Mouse (Mus musculus): ENCODE results near the gene Padi4. TPM values are rescaled to one million over a fixed set of nuclear protein-coding genes. Genes with fewer than 3 reads are reported as not detected.

Padi4 gene
- polyA plus RNA-seq, 1 experiment from 2014 or later, result 2.4 TPM

DNA sequence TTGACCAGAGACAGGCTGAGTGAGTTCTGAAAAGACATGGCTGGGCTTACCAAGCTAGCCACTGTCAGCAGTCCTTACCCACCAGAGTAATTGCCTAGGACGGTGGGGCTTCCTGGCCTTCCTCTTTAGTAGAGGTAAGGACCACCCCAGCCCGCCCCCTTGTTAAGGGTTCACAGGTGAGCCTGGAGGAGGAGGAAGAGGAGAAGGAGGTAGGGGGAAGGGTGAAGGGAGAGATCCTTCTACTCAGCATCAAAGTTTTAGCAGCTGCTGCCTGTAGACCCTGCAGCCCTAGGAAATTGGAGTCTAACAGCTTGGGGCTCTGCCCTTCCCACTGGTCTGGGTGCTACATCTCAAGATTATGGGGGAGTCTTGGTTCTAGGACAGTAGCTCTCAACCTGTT, 31.5 kb downstream of the Padi4 start, which contains the start of gene Padi6:
Gene Padi6, minus strand, starts transcription at position 101 of the 400 bp plus-strand sequence.
- WGBS (ENCODE audit: insufficient replicate concordance), result 78% methylated on average over 2 of the region's 2 CpGs
- no peak within 1 kb of the TSS for H3K27ac ChIP-seq (ENCODE audit: low read depth, low read length)

DNA sequence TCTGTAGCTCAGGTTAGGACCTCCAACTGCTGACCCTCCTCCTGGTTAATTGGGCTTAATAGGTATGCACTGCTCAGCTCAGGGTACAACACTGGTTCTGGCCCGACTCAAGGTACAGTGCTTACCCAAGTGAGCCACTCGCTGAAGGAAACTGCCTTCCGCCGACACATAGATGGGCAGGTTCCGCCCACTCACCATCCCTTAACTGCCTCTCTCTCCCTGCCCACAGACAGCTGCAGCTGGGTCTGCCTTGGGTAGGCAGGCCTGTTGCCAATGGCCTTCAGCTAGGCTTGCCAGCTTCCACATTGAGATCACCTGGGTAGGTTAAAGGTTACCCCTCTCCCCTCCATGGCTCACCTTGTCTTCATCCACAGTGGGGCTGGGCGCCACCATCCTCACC, 32.6 kb downstream of the Padi4 start:
- Histone ChIP-seq H3K9ac (ENCODE audit: low read depth, low read length) (no peak overlapping the region), H3K9me3 (replicated peaks; ENCODE audit: control insufficient read depth, low read length) (no peaks in the 10 kb centered on the region), H3K4me1 (ENCODE audit: control insufficient read depth, insufficient read depth, low read length) (peaks cover 5% of the 10 kb centered on the region; the same call in 1 of the 2 replicates), H3K4me2 (no peak overlapping the region), H3K36me3 (ENCODE audit: control insufficient read depth, insufficient read depth, low read length) (no peaks in the 10 kb centered on the region), H3K27ac (ENCODE audit: low read depth, low read length) (no peak overlapping the region), H3K4me3 (ENCODE audit: low read depth, low read length) (no peak overlapping the region), H3K27me3 (ENCODE audit: control insufficient read depth, insufficient read depth, low read length) (0 out of 2 replicates have a peak, but pooled peaks cover 3% of the 10 kb centered on the region)
- WGBS (ENCODE audit: insufficient replicate concordance), result 83% methylated on average over 6 of the region's 6 CpGs
- ATAC-seq (replicated peaks; ENCODE audit: insufficient number of reproducible peaks, low FRiP score, low TSS enrichment), result no peak

More for the DNA sequence above, 31.5 kb downstream of the Padi4 start, which contains the start of gene Padi6:
- Histone ChIP-seq H3K36me3 (ENCODE audit: control insufficient read depth, insufficient read depth, low read length) (no peaks in the 10 kb centered on the region), H3K27me3 (ENCODE audit: control insufficient read depth, insufficient read depth, low read length) (0 out of 2 replicates have a peak, but pooled peaks cover 3% of the 10 kb centered on the region), H3K4me2 (no peak within 1 kb of the TSS), H3K9me3 (replicated peaks; ENCODE audit: control insufficient read depth, low read length) (no peaks in the 10 kb centered on the region), H3K4me1 (ENCODE audit: control insufficient read depth, insufficient read depth, low read length) (peaks cover 9% of the 10 kb centered on the region), H3K9ac (ENCODE audit: low read depth, low read length) (no peak within 1 kb of the TSS), H3K4me3 (ENCODE audit: low read depth, low read length) (no peak within 1 kb of the TSS)
- ATAC-seq (replicated peaks; ENCODE audit: insufficient number of reproducible peaks, low FRiP score, low TSS enrichment), result no peak

DNA sequence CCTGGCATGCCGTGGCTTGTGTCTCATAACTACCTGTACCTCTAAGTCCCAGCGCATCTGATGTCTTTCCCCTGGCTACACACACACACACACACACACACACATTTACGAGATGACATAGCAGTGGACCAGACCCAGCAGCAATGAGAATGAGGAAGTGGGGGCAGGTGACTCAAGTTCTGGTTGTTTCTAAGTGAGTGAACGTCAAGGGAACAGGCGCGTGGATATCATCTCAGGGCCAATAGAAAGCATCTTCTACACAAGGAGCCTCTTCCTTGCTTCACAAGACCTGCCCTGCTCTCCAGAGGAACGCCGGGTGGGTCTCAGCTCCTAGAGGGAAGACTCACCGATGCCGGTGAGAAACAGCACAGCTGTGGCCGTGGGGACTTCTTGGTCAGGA, 33.4 kb downstream of the Padi4 start:
- Histone ChIP-seq H3K36me3 (ENCODE audit: control insufficient read depth, insufficient read depth, low read length) (no peaks in the 10 kb centered on the region), H3K9ac (ENCODE audit: low read depth, low read length) (no peak overlapping the region), H3K9me3 (replicated peaks; ENCODE audit: control insufficient read depth, low read length) (no peaks in the 10 kb centered on the region), H3K27ac (ENCODE audit: low read depth, low read length) (no peak overlapping the region), H3K4me3 (ENCODE audit: low read depth, low read length) (no peak overlapping the region), H3K27me3 (ENCODE audit: control insufficient read depth, insufficient read depth, low read length) (0 out of 2 replicates have a peak, but pooled peaks cover 3% of the 10 kb centered on the region), H3K4me2 (no peak overlapping the region), H3K4me1 (ENCODE audit: control insufficient read depth, insufficient read depth, low read length) (peaks cover 5% of the 10 kb centered on the region; the same call in 1 of the 2 replicates)
- WGBS (ENCODE audit: insufficient replicate concordance), result 80% methylated on average over 11 of the region's 11 CpGs
- no peak for ATAC-seq (replicated peaks; ENCODE audit: insufficient number of reproducible peaks, low FRiP score, low TSS enrichment)

DNA sequence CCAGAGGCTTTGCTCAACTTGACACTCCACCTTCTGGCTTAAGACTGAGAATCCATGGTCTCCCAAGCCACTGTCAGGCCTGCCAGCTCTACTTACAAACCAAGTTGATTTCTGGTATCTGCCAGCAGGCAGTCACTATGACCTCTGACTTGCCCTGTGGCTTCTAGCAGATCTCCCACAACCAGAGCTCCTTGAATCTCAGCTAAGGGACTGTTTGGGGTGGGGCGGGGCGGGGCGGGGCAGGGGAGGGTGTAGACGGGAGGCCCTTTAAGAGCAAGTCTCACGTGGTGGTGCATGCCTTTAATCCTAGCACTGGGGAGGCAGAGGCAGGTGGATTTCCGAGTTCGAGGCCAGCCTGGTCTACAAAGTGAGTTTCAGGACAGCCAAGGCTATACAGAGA, 41.2 kb downstream of the Padi4 start:
- Histone ChIP-seq H3K36me3 (ENCODE audit: control insufficient read depth, insufficient read depth, low read length) (no peaks in the 10 kb centered on the region), H3K4me1 (ENCODE audit: control insufficient read depth, insufficient read depth, low read length) (peaks cover 3% of the 10 kb centered on the region; the same call in 1 of the 2 replicates), H3K4me2 (no peak overlapping the region), H3K4me3 (ENCODE audit: low read depth, low read length) (no peak overlapping the region), H3K9me3 (replicated peaks; ENCODE audit: control insufficient read depth, low read length) (no peaks in the 10 kb centered on the region), H3K27me3 (ENCODE audit: control insufficient read depth, insufficient read depth, low read length) (no peaks in the 10 kb centered on the region), H3K9ac (ENCODE audit: low read depth, low read length) (no peak overlapping the region), H3K27ac (ENCODE audit: low read depth, low read length) (no peak overlapping the region)
- WGBS (ENCODE audit: insufficient replicate concordance), result 63% methylated on average over 7 of the region's 7 CpGs
- ATAC-seq (replicated peaks; ENCODE audit: insufficient number of reproducible peaks, low FRiP score, low TSS enrichment), result no peak

DNA sequence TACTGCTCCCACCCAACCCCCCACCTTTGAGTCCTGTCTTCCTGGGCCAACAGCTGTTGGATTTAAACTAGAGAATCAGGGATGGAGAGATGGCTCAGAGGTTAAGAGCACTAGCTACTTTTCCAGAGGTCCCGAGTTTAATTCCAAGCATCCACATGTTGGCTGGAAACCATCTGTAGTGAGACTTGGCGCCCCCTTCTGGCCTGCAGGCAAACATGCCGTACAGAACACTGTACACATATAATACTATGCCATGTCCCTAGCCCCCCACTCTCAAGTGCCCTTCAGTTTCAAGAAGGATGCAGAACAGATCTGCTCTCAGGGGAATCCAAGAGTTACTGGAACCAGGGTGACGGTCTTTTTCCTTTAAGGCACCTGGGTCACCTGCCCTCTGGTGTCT, 42.4 kb downstream of the Padi4 start:
- no peaks in the 10 kb centered on the region for H3K36me3 ChIP-seq (ENCODE audit: control insufficient read depth, insufficient read depth, low read length)
- H3K27ac ChIP-seq (ENCODE audit: low read depth, low read length), result no peak overlapping the region
- peaks cover 3% of the 10 kb centered on the region; the same call in 1 of the 2 replicates for H3K4me1 ChIP-seq (ENCODE audit: control insufficient read depth, insufficient read depth, low read length)
- no peak overlapping the region for H3K4me2 ChIP-seq
- no peak overlapping the region for H3K9ac ChIP-seq (ENCODE audit: low read depth, low read length)
- no peak for ATAC-seq (replicated peaks; ENCODE audit: insufficient number of reproducible peaks, low FRiP score, low TSS enrichment)
- 79% methylated on average over 4 of the region's 4 CpGs for WGBS (ENCODE audit: insufficient replicate concordance)
- no peaks in the 10 kb centered on the region for H3K27me3 ChIP-seq (ENCODE audit: control insufficient read depth, insufficient read depth, low read length)
- H3K9me3 ChIP-seq (replicated peaks; ENCODE audit: control insufficient read depth, low read length), result no peaks in the 10 kb centered on the region
- no peak overlapping the region for H3K4me3 ChIP-seq (ENCODE audit: low read depth, low read length)

DNA sequence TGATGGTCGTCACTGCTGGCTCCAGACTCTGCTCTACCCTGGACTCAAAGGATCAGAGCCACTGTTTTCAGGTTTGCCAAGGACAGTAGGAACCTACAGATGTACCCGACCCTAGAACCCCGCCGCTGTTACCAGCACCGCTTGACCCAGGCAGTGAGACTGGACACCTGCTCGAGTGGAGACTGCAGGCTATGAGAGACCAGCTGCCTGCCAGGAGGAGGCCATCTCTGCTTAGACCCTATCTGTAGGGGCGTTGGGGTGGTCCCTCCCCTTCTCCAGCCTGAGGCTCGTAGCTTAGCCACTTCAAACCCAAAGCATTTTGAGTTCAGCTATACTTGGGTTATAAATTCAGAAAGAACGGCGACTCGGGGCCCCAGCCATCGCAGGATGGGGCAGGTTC, 47.1 kb downstream of the Padi4 start:
- Histone ChIP-seq H3K27me3 (ENCODE audit: control insufficient read depth, insufficient read depth, low read length) (no peaks in the 10 kb centered on the region), H3K36me3 (ENCODE audit: control insufficient read depth, insufficient read depth, low read length) (0 out of 2 replicates have a peak, but pooled peaks cover 3% of the 10 kb centered on the region), H3K27ac (ENCODE audit: low read depth, low read length) (no peak overlapping the region), H3K9ac (ENCODE audit: low read depth, low read length) (no peak overlapping the region), H3K4me3 (ENCODE audit: low read depth, low read length) (no peak overlapping the region), H3K9me3 (replicated peaks; ENCODE audit: control insufficient read depth, low read length) (no peaks in the 10 kb centered on the region), H3K4me2 (no peak overlapping the region), H3K4me1 (ENCODE audit: control insufficient read depth, insufficient read depth, low read length) (0 out of 2 replicates have a peak, but pooled peaks cover 4% of the 10 kb centered on the region)
- WGBS (ENCODE audit: insufficient replicate concordance), result 77% methylated on average over 12 of the region's 12 CpGs
- ATAC-seq (replicated peaks; ENCODE audit: insufficient number of reproducible peaks, low FRiP score, low TSS enrichment), result no peak

DNA sequence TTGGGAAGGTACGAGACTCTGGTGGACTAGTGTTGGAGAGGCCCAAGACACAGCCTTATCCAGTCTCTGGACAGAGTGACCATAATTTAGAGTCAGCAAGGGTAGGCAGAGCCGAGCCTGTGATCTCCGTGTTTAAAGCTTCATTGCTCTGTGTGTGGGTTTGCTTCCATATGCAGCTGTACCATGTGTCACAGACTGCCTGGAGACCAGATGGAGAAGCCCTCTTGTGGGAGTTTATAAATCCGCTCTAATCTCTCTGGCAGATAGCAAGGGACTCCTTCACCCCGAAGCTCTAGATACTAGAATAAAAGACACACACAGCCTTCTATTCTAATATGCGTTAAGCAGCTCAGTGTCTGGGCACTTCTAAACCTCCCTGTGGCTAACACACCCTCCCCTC, 49.3 kb downstream of the Padi4 start:
- Histone ChIP-seq H3K4me2 (no peak overlapping the region), H3K36me3 (ENCODE audit: control insufficient read depth, insufficient read depth, low read length) (peaks cover 17% of the 10 kb centered on the region), H3K4me1 (ENCODE audit: control insufficient read depth, insufficient read depth, low read length) (0 out of 2 replicates have a peak, but pooled peaks cover 6% of the 10 kb centered on the region), H3K27me3 (ENCODE audit: control insufficient read depth, insufficient read depth, low read length) (no peaks in the 10 kb centered on the region), H3K9me3 (replicated peaks; ENCODE audit: control insufficient read depth, low read length) (no peaks in the 10 kb centered on the region), H3K9ac (ENCODE audit: low read depth, low read length) (no peak overlapping the region), H3K4me3 (ENCODE audit: low read depth, low read length) (no peak overlapping the region), H3K27ac (ENCODE audit: low read depth, low read length) (no peak overlapping the region)
- no peak for ATAC-seq (replicated peaks; ENCODE audit: insufficient number of reproducible peaks, low FRiP score, low TSS enrichment)
- whole genome bisulfite sequencing (ENCODE audit: insufficient replicate concordance), result 65% methylated on average over 6 of the region's 6 CpGs

DNA sequence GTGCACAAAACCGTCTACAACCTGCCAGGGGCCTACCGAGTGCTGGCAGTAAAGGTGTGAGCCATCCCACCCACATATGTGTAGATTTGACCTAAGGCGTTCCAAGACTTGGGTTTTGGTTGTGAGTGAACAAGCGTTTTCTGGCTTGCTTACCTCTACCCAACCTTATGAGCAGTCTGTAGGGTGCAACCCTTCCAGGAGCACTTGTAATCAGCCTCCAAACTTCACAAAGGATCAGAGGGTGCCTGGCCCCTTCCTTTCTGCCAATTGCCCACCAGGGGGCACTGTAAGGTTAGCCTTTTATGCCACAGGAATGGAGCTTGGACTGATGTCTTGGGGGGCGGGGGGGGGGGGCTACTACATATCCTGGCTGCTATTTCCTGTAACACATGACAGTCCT, 50.2 kb downstream of the Padi4 start:
- peaks cover 20% of the 10 kb centered on the region for H3K36me3 ChIP-seq (ENCODE audit: control insufficient read depth, insufficient read depth, low read length)

DNA sequence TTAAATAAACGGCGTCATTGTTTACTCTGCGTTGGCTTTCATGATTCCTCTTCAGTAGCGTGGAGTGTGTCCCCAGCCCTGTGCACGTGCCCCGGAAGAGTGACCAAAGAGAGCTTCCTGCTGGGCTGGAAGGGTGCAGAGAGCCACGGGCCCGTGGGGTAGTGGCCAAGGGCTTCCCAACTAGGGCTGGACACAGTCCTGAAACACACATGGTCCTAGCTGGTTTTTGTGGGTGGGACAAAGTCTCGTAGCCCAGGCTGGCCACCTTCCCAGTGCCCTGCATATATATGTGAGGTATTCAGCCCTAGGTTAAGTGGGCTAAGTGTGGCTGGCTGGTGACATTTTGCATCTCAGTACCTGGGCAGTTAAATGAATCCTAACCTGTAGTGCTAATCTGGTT, 50.8 kb downstream of the Padi4 start:
- no peaks in the 10 kb centered on the region for H3K27me3 ChIP-seq (ENCODE audit: control insufficient read depth, insufficient read depth, low read length)
- no peak overlapping the region for H3K9ac ChIP-seq (ENCODE audit: low read depth, low read length)
- H3K27ac ChIP-seq (ENCODE audit: low read depth, low read length), result no peak overlapping the region
- no peak overlapping the region for H3K4me2 ChIP-seq
- ATAC-seq (replicated peaks; ENCODE audit: insufficient number of reproducible peaks, low FRiP score, low TSS enrichment), result no peak
- peaks cover 23% of the 10 kb centered on the region for H3K36me3 ChIP-seq (ENCODE audit: control insufficient read depth, insufficient read depth, low read length)
- H3K4me1 ChIP-seq (ENCODE audit: control insufficient read depth, insufficient read depth, low read length), result 0 out of 2 replicates have a peak, but pooled peaks cover 6% of the 10 kb centered on the region
- no peaks in the 10 kb centered on the region for H3K9me3 ChIP-seq (replicated peaks; ENCODE audit: control insufficient read depth, low read length)
- H3K4me3 ChIP-seq (ENCODE audit: low read depth, low read length), result no peak overlapping the region
- WGBS (ENCODE audit: insufficient replicate concordance), result 82% methylated on average over 9 of the region's 9 CpGs

More for the DNA sequence above, 50.2 kb downstream of the Padi4 start:
- no peaks in the 10 kb centered on the region for H3K27me3 ChIP-seq (ENCODE audit: control insufficient read depth, insufficient read depth, low read length)
- no peak overlapping the region for H3K9ac ChIP-seq (ENCODE audit: low read depth, low read length)
- no peak overlapping the region for H3K4me3 ChIP-seq (ENCODE audit: low read depth, low read length)
- WGBS (ENCODE audit: insufficient replicate concordance), result 54% methylated on average over 5 of the region's 5 CpGs
- H3K4me2 ChIP-seq, result no peak overlapping the region
- ATAC-seq (replicated peaks; ENCODE audit: insufficient number of reproducible peaks, low FRiP score, low TSS enrichment), result no peak
- 0 out of 2 replicates have a peak, but pooled peaks cover 6% of the 10 kb centered on the region for H3K4me1 ChIP-seq (ENCODE audit: control insufficient read depth, insufficient read depth, low read length)
- H3K9me3 ChIP-seq (replicated peaks; ENCODE audit: control insufficient read depth, low read length), result no peaks in the 10 kb centered on the region
- no peak overlapping the region for H3K27ac ChIP-seq (ENCODE audit: low read depth, low read length)
